Mouse (Mus musculus): ENCODE results near the gene Pjvk. TPM values are rescaled to one million over a fixed set of nuclear protein-coding genes. Genes with fewer than 3 reads are reported as not detected.

Gene Pjvk
- polyA plus RNA-seq, 1 experiment from 2014 or later = 1.1 TPM

DNA sequence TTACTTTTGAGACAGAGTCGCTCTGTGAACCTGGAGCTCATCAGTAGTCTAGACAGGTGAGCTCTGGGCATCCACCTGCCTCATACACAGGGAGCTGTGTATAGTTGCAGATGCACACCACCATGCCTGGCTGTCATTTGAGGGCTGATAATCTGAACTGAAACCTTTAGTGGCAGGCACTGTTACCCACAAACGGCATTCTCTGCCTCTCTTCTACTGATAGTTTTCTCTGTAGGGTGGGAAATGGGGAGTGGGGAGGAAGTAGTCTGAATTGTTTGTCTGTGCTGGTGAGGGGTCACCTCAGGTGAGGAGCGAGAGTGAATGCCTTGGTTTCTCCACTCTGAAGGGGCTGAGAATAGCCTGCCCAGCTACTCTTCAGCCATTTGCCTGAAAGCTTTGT lies 39.3 kb downstream of the Pjvk start:
- Histone ChIP-seq H3K4me1 (replicated peaks; ENCODE audit: control insufficient read depth, insufficient read depth, low read length) (no peaks in the 10 kb centered on the region), H3K27me3 (ENCODE audit: control insufficient read depth, insufficient read depth, low read length) (no peaks in the 10 kb centered on the region), H3K9me3 (ENCODE audit: control insufficient read depth, low read length) (no peaks in the 10 kb centered on the region), H3K27ac (ENCODE audit: low read depth, low read length) (no peak overlapping the region), H3K36me3 (ENCODE audit: control insufficient read depth, insufficient read depth, low read length) (no peaks in the 10 kb centered on the region; the same call in 1 of the 2 replicates), H3K4me3 (ENCODE audit: low read depth, low read length) (no peak overlapping the region), H3K9ac (ENCODE audit: low read length) (no peak overlapping the region), H3K4me2 (ENCODE audit: low read depth, low read length, severe bottlenecking) (no peak overlapping the region)
- ATAC-seq (replicated peaks; ENCODE audit: low FRiP score) (no peak), DNase-seq (ENCODE audit: low spot score) (no peak)
- WGBS = 75% methylated on average over 3 of the region's 3 CpGs

DNA sequence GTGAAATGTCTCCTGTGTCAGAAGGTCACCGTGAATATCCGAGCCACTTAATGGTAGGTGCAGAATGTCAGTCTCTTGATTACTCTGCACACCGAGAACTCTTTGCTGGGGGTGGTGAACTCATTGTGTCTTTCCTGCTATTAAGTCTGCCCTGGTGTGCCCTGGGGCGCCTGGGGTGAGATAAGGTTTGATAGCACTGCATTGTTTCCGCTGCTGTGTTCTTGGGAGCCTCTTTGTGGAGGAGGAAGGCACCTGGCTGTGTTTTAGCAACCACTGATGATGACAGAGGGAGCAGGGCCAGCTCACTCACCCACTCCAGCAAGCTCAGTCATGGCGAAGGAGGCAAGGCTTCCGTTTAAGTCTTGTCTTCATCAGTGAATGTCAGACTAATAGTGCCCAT lies 39.9 kb downstream of the Pjvk start:
- DNase-seq (ENCODE audit: low spot score) (no peak), ATAC-seq (replicated peaks; ENCODE audit: low FRiP score) (no peak)
- H3K9ac ChIP-seq (ENCODE audit: low read length) = no peak overlapping the region
- H3K36me3 ChIP-seq (ENCODE audit: control insufficient read depth, insufficient read depth, low read length) = no peaks in the 10 kb centered on the region; the same call in 1 of the 2 replicates
- H3K27ac ChIP-seq (ENCODE audit: low read depth, low read length) = no peak overlapping the region
- H3K9me3 ChIP-seq (ENCODE audit: control insufficient read depth, low read length) = no peaks in the 10 kb centered on the region
- H3K4me1 ChIP-seq (replicated peaks; ENCODE audit: control insufficient read depth, insufficient read depth, low read length) = no peaks in the 10 kb centered on the region
- no peaks in the 10 kb centered on the region for H3K27me3 ChIP-seq (ENCODE audit: control insufficient read depth, insufficient read depth, low read length)
- WGBS = 81% methylated on average over 7 of the region's 7 CpGs
- H3K4me2 ChIP-seq (ENCODE audit: low read depth, low read length, severe bottlenecking) = no peak overlapping the region
- H3K4me3 ChIP-seq (ENCODE audit: low read depth, low read length) = no peak overlapping the region

- WGBS = 88% methylated on average over 12 of the region's 12 CpGs
- DNase-seq (ENCODE audit: low spot score) = no peak
- Histone ChIP-seq H3K9ac (ENCODE audit: low read length) (no peak overlapping the region), H3K4me2 (ENCODE audit: low read depth, low read length, severe bottlenecking) (no peak overlapping the region), H3K4me1 (replicated peaks; ENCODE audit: control insufficient read depth, insufficient read depth, low read length) (no peaks in the 10 kb centered on the region), H3K27me3 (ENCODE audit: control insufficient read depth, insufficient read depth, low read length) (no peaks in the 10 kb centered on the region), H3K4me3 (ENCODE audit: low read depth, low read length) (no peak overlapping the region), H3K36me3 (ENCODE audit: control insufficient read depth, insufficient read depth, low read length) (no peaks in the 10 kb centered on the region; the same call in 1 of the 2 replicates), H3K9me3 (ENCODE audit: control insufficient read depth, low read length) (no peaks in the 10 kb centered on the region), H3K27ac (ENCODE audit: low read depth, low read length) (no peak overlapping the region)
- no peak for ATAC-seq (replicated peaks; ENCODE audit: low FRiP score)
These were observed 42.3 kb downstream of the Pjvk start for GRCm38 (mm10) chr2:76690436-76691204.

- Histone ChIP-seq H3K27ac (ENCODE audit: low read depth, low read length) (no peak overlapping the region), H3K4me1 (replicated peaks; ENCODE audit: control insufficient read depth, insufficient read depth, low read length) (no peaks in the 10 kb centered on the region), H3K9me3 (ENCODE audit: control insufficient read depth, low read length) (no peaks in the 10 kb centered on the region), H3K9ac (ENCODE audit: low read length) (no peak overlapping the region), H3K36me3 (ENCODE audit: control insufficient read depth, insufficient read depth, low read length) (no peaks in the 10 kb centered on the region; the same call in 1 of the 2 replicates), H3K4me3 (ENCODE audit: low read depth, low read length) (no peak overlapping the region), H3K4me2 (ENCODE audit: low read depth, low read length, severe bottlenecking) (no peak overlapping the region), H3K27me3 (ENCODE audit: control insufficient read depth, insufficient read depth, low read length) (no peaks in the 10 kb centered on the region)
- WGBS = 78% methylated on average over 5 of the region's 5 CpGs
- DNase-seq (ENCODE audit: low spot score) (no peak), ATAC-seq (replicated peaks; ENCODE audit: low FRiP score) (no peak)
These were observed 45.5 kb downstream of the Pjvk start for GRCm38 (mm10) chr2:76693765-76694164.

DNA sequence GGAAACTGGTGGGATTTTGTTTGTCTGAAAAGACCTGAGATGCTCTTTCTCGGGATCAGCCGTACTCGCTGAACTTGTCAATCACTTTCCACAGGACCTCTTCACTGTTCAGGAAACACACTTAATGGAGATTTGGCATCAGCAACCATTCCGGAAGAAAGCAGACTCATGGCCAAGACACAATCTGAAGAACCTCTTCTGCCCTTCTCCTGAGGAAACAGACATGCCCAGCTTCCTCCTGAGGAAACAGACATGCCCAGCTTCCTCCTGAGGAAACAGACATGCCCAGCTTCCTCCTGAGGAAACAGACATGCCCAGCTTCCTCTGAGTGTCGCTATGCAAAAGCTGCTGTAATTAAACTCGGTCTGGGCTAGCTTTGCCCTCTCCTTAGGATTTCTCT lies 47.0 kb downstream of the Pjvk start:
- H3K36me3 ChIP-seq (ENCODE audit: control insufficient read depth, insufficient read depth, low read length) = no peaks in the 10 kb centered on the region; the same call in 1 of the 2 replicates
- ATAC-seq (replicated peaks; ENCODE audit: low FRiP score) (no peak), DNase-seq (ENCODE audit: low spot score) (no peak)
- no peaks in the 10 kb centered on the region for H3K27me3 ChIP-seq (ENCODE audit: control insufficient read depth, insufficient read depth, low read length)
- no peaks in the 10 kb centered on the region for H3K4me1 ChIP-seq (replicated peaks; ENCODE audit: control insufficient read depth, insufficient read depth, low read length)
- H3K27ac ChIP-seq (ENCODE audit: low read depth, low read length) = no peak overlapping the region
- WGBS = 92% methylated on average over 6 of the region's 6 CpGs
- H3K9me3 ChIP-seq (ENCODE audit: control insufficient read depth, low read length) = no peaks in the 10 kb centered on the region
- no peak overlapping the region for H3K9ac ChIP-seq (ENCODE audit: low read length)
- H3K4me3 ChIP-seq (ENCODE audit: low read depth, low read length) = no peak overlapping the region
- no peak overlapping the region for H3K4me2 ChIP-seq (ENCODE audit: low read depth, low read length, severe bottlenecking)

DNA sequence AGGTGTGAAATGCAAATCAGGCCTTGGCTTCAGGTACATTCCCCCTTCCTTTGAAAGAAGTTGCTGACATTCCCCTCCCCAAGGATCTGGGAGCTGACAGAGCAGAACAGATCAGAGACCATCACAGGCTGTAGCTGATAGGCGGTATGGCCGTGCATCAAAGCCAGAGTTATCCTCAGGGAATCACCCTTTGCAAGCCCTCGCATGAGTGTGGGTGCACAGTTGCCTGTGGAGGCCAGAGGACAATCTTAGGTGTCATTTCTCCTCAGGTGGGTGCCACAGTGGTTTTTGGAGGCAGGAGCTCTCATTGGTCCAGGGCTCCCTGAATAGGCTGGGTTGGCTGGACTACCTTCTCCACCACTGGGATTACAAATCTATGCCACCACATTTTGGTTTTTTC lies 53.9 kb downstream of the Pjvk start:
- no peaks in the 10 kb centered on the region for H3K9me3 ChIP-seq (ENCODE audit: control insufficient read depth, low read length)
- H3K4me3 ChIP-seq (ENCODE audit: low read depth, low read length) = no peak overlapping the region
- H3K27ac ChIP-seq (ENCODE audit: low read depth, low read length) = no peak overlapping the region
- DNase-seq (ENCODE audit: low spot score) (peak; percentile 22), ATAC-seq (replicated peaks; ENCODE audit: low FRiP score) (no peak)
- H3K4me1 ChIP-seq (replicated peaks; ENCODE audit: control insufficient read depth, insufficient read depth, low read length) = no peaks in the 10 kb centered on the region
- H3K9ac ChIP-seq (ENCODE audit: low read length) = no peak overlapping the region
- H3K36me3 ChIP-seq (ENCODE audit: control insufficient read depth, insufficient read depth, low read length) = no peaks in the 10 kb centered on the region; the same call in 1 of the 2 replicates
- H3K4me2 ChIP-seq (ENCODE audit: low read depth, low read length, severe bottlenecking) = no peak overlapping the region
- 98% methylated on average over 3 of the region's 3 CpGs for WGBS
- H3K27me3 ChIP-seq (ENCODE audit: control insufficient read depth, insufficient read depth, low read length) = no peaks in the 10 kb centered on the region

DNA sequence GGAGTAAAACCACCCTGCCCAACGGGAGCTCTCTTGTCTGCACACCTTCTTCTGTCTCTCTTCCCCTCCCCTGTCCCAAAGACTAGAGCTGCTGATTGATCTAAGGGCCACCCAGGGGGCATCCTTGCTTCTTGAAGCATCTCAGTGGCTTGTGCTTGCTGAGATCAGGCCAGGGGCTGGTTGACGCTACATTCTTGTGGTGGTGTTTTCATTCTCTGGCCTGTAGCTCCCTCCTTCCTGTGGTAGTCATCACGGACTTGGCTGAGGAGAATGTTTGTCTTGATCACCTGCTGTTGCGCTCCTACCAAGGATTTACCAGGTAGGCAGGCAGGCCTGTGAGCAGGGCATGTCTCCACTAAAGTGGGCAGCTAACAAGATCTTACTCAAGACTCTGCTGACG lies 54.5 kb downstream of the Pjvk start:
- no peak for ATAC-seq (replicated peaks; ENCODE audit: low FRiP score)
- WGBS = 84% methylated on average over 5 of the region's 5 CpGs

GRCm38 (mm10) chr2:76705655-76706054 lies 57.4 kb downstream of the Pjvk start:
- Histone ChIP-seq H3K4me1 (replicated peaks; ENCODE audit: control insufficient read depth, insufficient read depth, low read length) (no peaks in the 10 kb centered on the region), H3K27me3 (ENCODE audit: control insufficient read depth, insufficient read depth, low read length) (no peaks in the 10 kb centered on the region), H3K36me3 (ENCODE audit: control insufficient read depth, insufficient read depth, low read length) (no peaks in the 10 kb centered on the region; the same call in 1 of the 2 replicates), H3K9me3 (ENCODE audit: control insufficient read depth, low read length) (peaks cover 2% of the 10 kb centered on the region), H3K27ac (ENCODE audit: low read depth, low read length) (no peak overlapping the region), H3K9ac (ENCODE audit: low read length) (no peak overlapping the region), H3K4me3 (ENCODE audit: low read depth, low read length) (no peak overlapping the region), H3K4me2 (ENCODE audit: low read depth, low read length, severe bottlenecking) (no peak overlapping the region)
- ATAC-seq (replicated peaks; ENCODE audit: low FRiP score) (no peak), DNase-seq (ENCODE audit: low spot score) (no peak)
- 88% methylated on average over 13 of the region's 13 CpGs for WGBS

More for the DNA sequence above, 54.5 kb downstream of the Pjvk start:
- H3K4me3 ChIP-seq (ENCODE audit: low read depth, low read length) = no peak overlapping the region
- H3K9ac ChIP-seq (ENCODE audit: low read length) = no peak overlapping the region
- no peak for DNase-seq (ENCODE audit: low spot score)
- H3K27me3 ChIP-seq (ENCODE audit: control insufficient read depth, insufficient read depth, low read length) = no peaks in the 10 kb centered on the region
- H3K9me3 ChIP-seq (ENCODE audit: control insufficient read depth, low read length) = no peaks in the 10 kb centered on the region
- H3K4me1 ChIP-seq (replicated peaks; ENCODE audit: control insufficient read depth, insufficient read depth, low read length) = no peaks in the 10 kb centered on the region
- H3K36me3 ChIP-seq (ENCODE audit: control insufficient read depth, insufficient read depth, low read length) = no peaks in the 10 kb centered on the region
- H3K27ac ChIP-seq (ENCODE audit: low read depth, low read length) = no peak overlapping the region
- H3K4me2 ChIP-seq (ENCODE audit: low read depth, low read length, severe bottlenecking) = no peak overlapping the region
